Mouse (Mus musculus): ENCODE measurements at regions not wholly inside any gene's neighbourhood (a gene's known extent, or its start where the extent isn't known, plus 50 kb on each side); places are given as distances from the start of the nearest gene placed in this dataset.

- no peak for DNase-seq (ENCODE audit: low spot score in 2 of 2)
Measured at GRCm38 (mm10) chr3:45198994-45199589, 179.1 kb upstream of the Pcdh10 start.

- no peak for DNase-seq (ENCODE audit: low spot score in 2 of 2)
Measured at GRCm38 (mm10) chr3:45204392-45205043, 173.7 kb upstream of the Pcdh10 start.

- no peak for DNase-seq (ENCODE audit: low spot score in 2 of 2)
Measured at GRCm38 (mm10) chr3:45231641-45232433, 146.4 kb upstream of the Pcdh10 start.

- no peak for DNase-seq (ENCODE audit: low spot score in 2 of 2)
Measured at GRCm38 (mm10) chr3:45238457-45238856, 139.7 kb upstream of the Pcdh10 start.

- no peak for DNase-seq (ENCODE audit: low spot score in 2 of 2)
Measured at GRCm38 (mm10) chr3:45245456-45245855, 132.7 kb upstream of the Pcdh10 start.

GRCm38 (mm10) chr3:45246601-45247000 is 131.6 kb upstream of the Pcdh10 start:
- DNase-seq (ENCODE audit: low spot score in 2 of 2) = no peak

- peak; percentile 7 to 37 for DNase-seq (ENCODE audit: low spot score in 2 of 2)
Measured at GRCm38 (mm10) chr3:45276783-45277182, 101.4 kb upstream of the Pcdh10 start.

GRCm38 (mm10) chr3:45297242-45297853 is 80.8 kb upstream of the Pcdh10 start:
- DNase-seq (ENCODE audit: low spot score in 2 of 2) = no peak

- DNase-seq (ENCODE audit: low spot score in 2 of 2) = no peak
Measured at GRCm38 (mm10) chr3:45319257-45319656, 58.9 kb upstream of the Pcdh10 start.
